Mouse (Mus musculus) kidney, adult 2 months (tissue): Measurements from ENCODE around the gene Prss8.

Experiments used
- CTCF ChIP-seq: fragments of 200-500 bp; conservative IDR thresholded peaks from 2 replicates; pipeline ENCODE4 v1.5.1; 2011; ENCODE audit warnings: low read depth, mild to moderate bottlenecking, control low read depth, low read length, moderate library complexity, mixed read lengths; ENCODE audit not compliant: insufficient read depth, insufficient read length
- POLR2A ChIP-seq: fragments of 200-500 bp; IDR thresholded peaks from one replicate; pipeline ENCODE4 v1.6.1; 2011; ENCODE audit warnings: low read depth, low read length, control low read depth

- TF ChIP-seq CTCF (no peak), POLR2A (no peak)
These were observed 21.2 kb downstream of the Prss8 start for GRCm38 (mm10) chr7:127908656-127909055.
